Comparison of ENCODE assay signal across 8 mouse cellular contexts in the genomic region with DNA sequence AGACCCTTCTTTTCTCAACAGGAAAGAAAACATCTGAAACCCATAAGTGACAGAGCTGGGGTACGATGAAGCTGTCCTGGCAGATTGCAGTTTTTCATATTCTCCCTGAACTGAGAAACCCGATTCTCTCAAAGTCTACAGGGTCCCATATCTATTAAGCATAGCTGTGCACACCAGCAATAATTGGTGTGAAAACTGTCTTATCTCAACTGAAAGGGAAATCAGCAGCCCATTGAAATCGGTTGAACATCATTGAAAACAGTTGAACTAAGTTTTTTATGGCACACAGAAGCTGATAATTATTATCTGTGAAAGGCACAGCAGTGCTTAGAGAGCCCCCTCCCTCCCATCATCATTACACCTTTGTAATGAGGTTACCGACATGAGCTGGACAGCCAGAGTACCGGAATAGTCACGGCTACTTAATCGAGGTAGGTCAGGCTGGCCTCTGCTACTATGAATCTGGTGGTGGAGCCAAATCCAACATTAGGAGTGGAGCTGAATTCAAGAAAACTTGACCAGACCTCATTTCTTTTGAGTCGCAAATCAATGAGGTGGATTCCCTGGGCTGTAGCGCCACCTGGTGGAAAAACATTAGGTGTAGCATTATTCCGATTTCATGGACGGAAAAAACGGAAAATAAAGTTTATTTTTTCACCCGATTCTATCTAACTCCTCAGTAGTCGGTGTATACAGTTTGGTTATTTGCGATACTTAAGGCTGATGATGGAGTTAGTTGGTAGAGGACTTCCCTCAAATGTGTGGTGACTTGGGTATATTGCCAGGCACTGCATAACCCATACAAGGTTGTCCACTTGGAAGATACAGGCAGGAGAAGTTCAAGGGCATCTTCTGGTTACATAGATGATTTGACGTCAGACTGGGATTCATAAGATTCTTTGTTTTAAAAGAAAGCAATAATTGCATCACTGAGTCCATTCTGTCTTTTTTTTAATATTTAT. TPM values are rescaled to one million over a fixed set of nuclear protein-coding genes. Genes with fewer than 3 reads are reported as not detected.
DNase-seq lines count a peak whose midpoint lies in the region.

No protein-coding gene starts in this region.

- no peaks in the 10 kb centered on the region; the same call in 1 of the 2 replicates for H3K27me3 ChIP-seq in heart, embryonic 10.5 days (ENCODE audit: insufficient read depth, poor library complexity, severe bottlenecking)
- H3K27me3 ChIP-seq in splenic B cell, adult 2 months (ENCODE audit: control insufficient read depth, insufficient read depth, low read length, poor library complexity, severe bottlenecking): no peaks in the 10 kb centered on the region

- H3K4me1 ChIP-seq in heart, embryonic 10.5 days: no peaks in the 10 kb centered on the region

- WGBS in heart, embryonic 10.5 days: 22% methylated on average over 16 of the region's 16 CpGs

- H3K9me3 ChIP-seq in heart, embryonic 10.5 days: no peaks in the 10 kb centered on the region

- peak; percentile 89 for DNase-seq in heart, adult 11 months
- no peak for DNase-seq in heart, embryonic 10.5 days (ENCODE audit: low spot score)
- peak; percentile 54 to 74 for DNase-seq in cerebellum, postnatal 4 days (ENCODE audit: low spot score in 2 of 2)
- peak; percentile 38 to 77 for DNase-seq in gastrocnemius, postnatal 36 days
- peak; percentile 60 for DNase-seq in kidney, adult 18-20 months
- DNase-seq in liver: peak; percentile 79
- peak; percentile 68 to 78 for DNase-seq in natural killer cell, adult 2 months (ENCODE audit: low spot score in 2 of 2)
- DNase-seq in splenic B cell, adult 2 months (ENCODE audit: low read depth, low spot score): peak; percentile 85

- no peak overlapping the region for H3K27ac ChIP-seq in heart, embryonic 10.5 days

- H3K36me3 ChIP-seq in heart, embryonic 10.5 days: no peaks in the 10 kb centered on the region
- H3K36me3 ChIP-seq in splenic B cell, adult 2 months (ENCODE audit: control insufficient read depth, insufficient read depth, low read length, poor library complexity, severe bottlenecking): no peaks in the 10 kb centered on the region

- intact Hi-C loops in gastrocnemius, postnatal 36 days (cut with DNase I): loop anchor here (5.0 kb wide), 2 partner anchors 40 to 170 kb away; no protein-coding TSS in a partner anchor

- H3K4me3 ChIP-seq in heart, embryonic 10.5 days: no peak overlapping the region; the same call in 1 of the 2 replicates

RNA-seq across cellular contexts. Expression of gene Pnrc1, which starts 2.7 kb away (rescaled TPM):
- polyA plus RNA-seq in heart, embryonic 10.5 days (2016; fragmentation: Nextera tagmentation; extraction: Ambion mirVana): 73.8 and 78.9 TPM in 2 replicates
- 100 to 1,000 TPM; 152 to 180 TPM for total RNA-seq in gastrocnemius, postnatal 36 days (2021)

RNA-seq across cellular contexts. Expression of gene Rngtt, which starts 17.4 kb away (rescaled TPM):
- polyA plus RNA-seq in heart, embryonic 10.5 days (2016; fragmentation: Nextera tagmentation; extraction: Ambion mirVana): 22.2 and 28.3 TPM in 2 replicates
- total RNA-seq in gastrocnemius, postnatal 36 days (2021): 1 to 10 TPM; 6.3 to 6.8 TPM
